Mouse (Mus musculus): Measurements from ENCODE around the gene Cyp3a16.
"Not testable (repeated sequence)": the region's sequence is repeated elsewhere in the genome, so short reads cannot be mapped to it uniquely, and the experiment has no call there.

DNA sequence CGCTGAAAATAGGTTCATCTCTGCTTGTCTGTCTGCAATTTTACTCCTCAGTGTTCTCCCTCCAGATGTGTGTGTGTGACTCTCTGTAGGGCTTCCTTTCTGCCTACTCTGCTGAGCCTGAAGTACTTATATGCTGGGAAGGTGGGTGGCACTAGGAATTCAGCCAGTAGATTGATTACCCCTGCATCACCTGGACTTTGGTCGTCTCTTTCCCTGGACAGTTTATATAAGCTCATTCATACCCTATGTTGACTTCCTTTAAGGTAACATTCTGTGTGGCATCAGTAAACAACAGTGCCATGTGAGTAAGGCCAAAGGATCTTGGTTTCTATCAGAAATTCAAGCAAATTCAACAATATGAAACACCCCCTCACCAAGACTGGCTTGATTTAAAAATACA, at the start of gene Cyp3a16:
- TF ChIP-seq CTCF, EP300 (IDR thresholded peaks at IDR 0.05): not testable (repeated sequence)
